Mouse (Mus musculus): ENCODE results near the gene Scarb1. TPM values are rescaled to one million over a fixed set of nuclear protein-coding genes. Genes with fewer than 3 reads are reported as not detected.

Gene Scarb1
- polyA plus RNA-seq, 1 experiment from 2014 or later = 28.2 TPM

DNA sequence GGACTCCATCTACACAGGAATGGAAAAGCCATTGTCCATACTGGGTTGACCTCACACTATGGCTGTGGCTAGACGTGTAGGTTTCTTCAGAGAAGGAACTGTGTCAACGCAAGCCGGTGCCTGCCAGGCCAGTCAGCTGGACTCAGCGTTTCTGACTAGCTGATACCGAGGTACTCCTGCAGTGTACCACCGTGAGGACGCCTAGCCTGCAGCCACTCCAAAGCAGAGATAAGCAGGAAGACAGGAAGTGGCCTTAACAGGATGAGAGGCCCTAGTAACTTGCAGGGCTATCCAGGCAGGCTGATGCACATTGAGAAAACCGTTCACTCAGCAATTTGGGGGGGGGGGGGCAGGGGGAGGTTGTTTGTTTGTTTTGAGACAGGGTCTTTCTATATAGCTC, 106.5 kb downstream of the Scarb1 start:
- Histone ChIP-seq H3K9me3 (no peaks in the 10 kb centered on the region), H3K9ac (no peak overlapping the region), H3K27me3 (replicated peaks) (no peaks in the 10 kb centered on the region), H3K4me2 (replicated peaks) (no peak overlapping the region), H3K27ac (no peak overlapping the region), H3K36me3 (no peaks in the 10 kb centered on the region), H3K4me1 (no peaks in the 10 kb centered on the region), H3K4me3 (no peak overlapping the region)
- WGBS = 74% methylated on average over 8 of the region's 8 CpGs
- ATAC-seq (ENCODE audit: low FRiP score, low read depth) = no peak

DNA sequence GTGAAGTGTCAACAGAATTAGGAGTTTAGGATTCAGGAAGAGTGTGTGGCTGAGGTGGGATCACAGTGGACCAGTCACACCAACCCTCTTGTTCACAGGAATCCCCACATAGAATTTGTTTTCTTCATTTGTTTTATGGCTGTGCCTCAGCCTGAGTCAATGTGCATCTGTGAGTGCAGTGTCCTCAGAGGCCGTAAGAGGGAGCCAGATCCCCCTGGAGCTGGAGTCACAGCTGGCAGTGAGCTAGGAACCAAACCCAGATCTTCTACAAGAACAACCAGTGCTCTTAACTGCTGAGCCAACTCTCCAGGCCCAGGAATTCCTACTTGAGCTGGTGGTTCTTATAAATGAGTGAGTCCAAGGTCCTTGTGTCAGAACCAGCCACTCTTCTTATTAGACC, 107.4 kb downstream of the Scarb1 start:
- Histone ChIP-seq H3K36me3 (no peaks in the 10 kb centered on the region), H3K4me2 (replicated peaks) (no peak overlapping the region), H3K4me3 (no peak overlapping the region), H3K27ac (no peak overlapping the region), H3K4me1 (no peaks in the 10 kb centered on the region), H3K9me3 (no peaks in the 10 kb centered on the region), H3K27me3 (replicated peaks) (no peaks in the 10 kb centered on the region), H3K9ac (no peak overlapping the region)
- ATAC-seq (ENCODE audit: low FRiP score, low read depth) = no peak
- WGBS = 89% methylated on average over 1 of the region's 1 CpGs

DNA sequence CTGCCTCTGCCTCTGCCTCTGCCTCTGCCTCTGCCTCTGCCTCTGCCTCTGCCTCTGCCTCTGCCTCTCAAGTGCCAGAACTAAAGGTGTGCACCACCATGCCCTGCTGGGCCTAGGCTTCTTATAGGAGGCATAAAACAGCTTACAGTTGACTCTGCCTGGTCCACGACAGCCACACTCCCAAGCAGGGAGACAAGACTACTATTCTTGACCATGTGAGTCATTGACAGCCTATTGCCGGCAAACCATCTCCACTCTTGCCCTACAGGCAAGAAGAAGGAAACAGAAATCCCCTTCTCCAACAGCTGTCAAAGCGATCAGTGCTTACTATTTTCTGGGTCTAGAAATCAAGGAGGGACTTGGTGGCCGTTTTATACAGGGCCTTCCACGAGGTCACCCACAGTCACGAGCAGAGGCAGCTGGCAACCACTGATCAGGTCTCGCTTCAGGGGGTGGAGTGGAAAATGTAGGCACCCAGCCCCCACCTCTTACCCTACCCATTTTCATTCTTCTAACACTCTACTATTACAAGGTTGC, 108.4 kb downstream of the Scarb1 start:
- Histone ChIP-seq H3K27me3 (replicated peaks) (no peaks in the 10 kb centered on the region), H3K4me1 (no peaks in the 10 kb centered on the region), H3K9ac (no peak overlapping the region), H3K27ac (no peak overlapping the region), H3K4me3 (no peak overlapping the region), H3K4me2 (replicated peaks) (no peak overlapping the region), H3K36me3 (no peaks in the 10 kb centered on the region), H3K9me3 (no peaks in the 10 kb centered on the region)
- ATAC-seq (ENCODE audit: low FRiP score, low read depth) = no peak
- 82% methylated on average over 7 of the region's 7 CpGs for WGBS

DNA sequence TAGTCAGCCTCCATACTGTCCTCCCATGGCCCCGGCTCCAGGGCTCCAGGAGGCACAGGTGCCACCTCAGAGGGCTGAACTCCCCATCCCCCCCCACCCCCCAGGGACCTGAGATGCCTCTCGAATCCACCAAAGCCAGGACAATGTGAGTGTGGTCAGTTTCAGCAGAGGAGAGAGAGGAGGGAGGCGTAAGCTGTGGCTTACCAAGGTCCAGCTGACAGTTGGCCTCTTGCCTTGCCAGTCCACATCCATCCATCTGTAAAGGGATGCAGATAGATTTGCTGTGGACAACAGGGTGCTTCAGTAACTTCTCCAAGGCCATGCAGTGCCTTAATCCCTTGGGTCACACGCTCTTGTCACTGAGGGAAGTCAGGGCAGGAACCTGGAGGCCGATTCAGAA, 110.4 kb downstream of the Scarb1 start:
- Histone ChIP-seq H3K27me3 (replicated peaks) (no peaks in the 10 kb centered on the region), H3K36me3 (no peaks in the 10 kb centered on the region), H3K4me2 (replicated peaks) (no peak overlapping the region), H3K4me1 (peaks cover 11% of the 10 kb centered on the region), H3K4me3 (no peak overlapping the region), H3K27ac (no peak overlapping the region), H3K9me3 (no peaks in the 10 kb centered on the region), H3K9ac (no peak overlapping the region)
- ATAC-seq (ENCODE audit: low FRiP score, low read depth) = no peak
- WGBS = 80% methylated on average over 5 of the region's 5 CpGs

DNA sequence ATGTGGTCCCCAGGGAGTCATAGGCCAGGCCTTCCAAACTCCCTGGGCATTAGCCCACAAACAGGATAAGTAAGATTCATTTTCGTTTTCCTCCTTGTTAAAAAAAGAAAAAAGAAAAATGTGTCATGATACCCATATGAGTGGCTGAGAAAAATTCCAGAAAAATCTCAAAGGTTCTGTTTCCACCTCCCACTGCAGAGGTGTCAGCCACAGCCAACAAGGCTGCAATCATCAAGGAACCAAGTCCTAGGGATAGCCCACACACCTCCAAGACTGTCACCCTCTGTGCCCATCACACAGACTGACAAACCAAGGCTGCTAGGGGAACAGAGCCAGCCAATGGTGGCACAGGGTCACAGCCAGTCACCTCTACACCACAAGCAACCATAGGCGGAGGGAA, 111.8 kb downstream of the Scarb1 start:
- Histone ChIP-seq H3K9me3 (no peaks in the 10 kb centered on the region), H3K4me3 (no peak overlapping the region), H3K4me1 (peaks cover 22% of the 10 kb centered on the region), H3K27ac (no peak overlapping the region), H3K36me3 (no peaks in the 10 kb centered on the region), H3K9ac (no peak overlapping the region), H3K27me3 (replicated peaks) (no peaks in the 10 kb centered on the region), H3K4me2 (replicated peaks) (no peak overlapping the region)
- no peak for ATAC-seq (ENCODE audit: low FRiP score, low read depth)
- WGBS = 82% methylated on average over 2 of the region's 2 CpGs

DNA sequence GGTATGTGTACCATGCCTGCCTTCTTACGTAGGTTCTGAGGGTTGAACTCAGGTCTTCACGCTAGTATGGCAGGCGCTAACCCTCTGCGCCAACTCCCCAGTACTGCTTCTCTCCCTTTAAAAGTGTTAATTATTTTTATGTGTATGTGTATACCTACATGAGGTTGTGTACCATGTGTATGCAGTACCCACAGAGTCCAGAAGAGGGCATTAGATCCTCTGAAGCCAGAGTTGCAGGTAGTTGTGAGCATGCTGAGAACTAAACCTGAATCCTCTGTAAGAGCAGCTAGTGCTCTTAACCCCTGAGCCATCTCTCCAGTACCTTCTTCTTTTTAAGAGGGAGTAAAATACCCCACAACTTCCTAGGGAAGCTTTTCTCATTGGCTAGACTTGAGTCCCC, 113.2 kb downstream of the Scarb1 start:
- Histone ChIP-seq H3K4me1 (peaks cover 30% of the 10 kb centered on the region), H3K4me3 (no peak overlapping the region), H3K27me3 (replicated peaks) (no peaks in the 10 kb centered on the region), H3K27ac (no peak overlapping the region), H3K4me2 (replicated peaks) (no peak overlapping the region), H3K36me3 (no peaks in the 10 kb centered on the region), H3K9ac (no peak overlapping the region), H3K9me3 (no peaks in the 10 kb centered on the region)
- no peak for ATAC-seq (ENCODE audit: low FRiP score, low read depth)
- 96% methylated on average over 4 of the region's 4 CpGs for WGBS

Other genes with a start within 250 kb of the Scarb1 start
- 36.0 and 36.9 TPM in 2 replicates for gene Ncor2, start 161.9 kb downstream of the Scarb1 start, polyA plus RNA-seq (2016; fragmentation: Nextera tagmentation; extraction: Ambion mirVana)
- gene Gm10382, start 48.2 kb upstream of the Scarb1 start, polyA plus RNA-seq (2016; fragmentation: Nextera tagmentation; extraction: Ambion mirVana) = 0.92 and 1.1 TPM in 2 replicates
- 1,083 and 1,154 TPM in 2 replicates for gene Ubc, start 49.1 kb upstream of the Scarb1 start, polyA plus RNA-seq (2016; fragmentation: Nextera tagmentation; extraction: Ambion mirVana)
- gene Dhx37, start 93.0 kb upstream of the Scarb1 start, polyA plus RNA-seq (2016; fragmentation: Nextera tagmentation; extraction: Ambion mirVana) = 15.0 and 15.6 TPM in 2 replicates
- 37.0 and 39.2 TPM in 2 replicates for gene Bri3bp, start 100.5 kb upstream of the Scarb1 start, polyA plus RNA-seq (2016; fragmentation: Nextera tagmentation; extraction: Ambion mirVana)
- gene Aacs, start 134.7 kb upstream of the Scarb1 start, polyA plus RNA-seq (2016; fragmentation: Nextera tagmentation; extraction: Ambion mirVana) = 63.1 and 67.5 TPM in 2 replicates
- gene Tmem132b, start 190.7 kb upstream of the Scarb1 start, polyA plus RNA-seq (2016; fragmentation: Nextera tagmentation; extraction: Ambion mirVana) = 2.7 and 3.1 TPM in 2 replicates

Data from neural tube, embryonic 12.5 days (tissue).